In genomic region chr4:94952773-94953172, GRCm38 (mm10) we compare ENCODE assay signal across 26 mouse cellular contexts. TPM values are rescaled to one million over a fixed set of nuclear protein-coding genes. Genes with fewer than 3 reads are reported as not detected.
A peak's percentile ranks its signal among the peaks of the same experiment; 100 is the strongest.
DNase-seq lines count a peak whose midpoint lies in the region; ATAC-seq lines count a peak whose summit lies in the region.
"Had no signal": no experiment of that assay in that cellular context is flagged by ENCODE, and none has a peak within 500 bp of the region (broad histone marks: within the 10 kb centered on the region; RNA-seq: fewer than 3 reads in every experiment).

No protein-coding gene starts in this region.

- DNase-seq in thymus, postnatal 0 days (ENCODE audit: low spot score), result peak; percentile 11
- no peak for DNase-seq in thymus, postnatal 4 days
- peak; percentile 61 for DNase-seq in 416B (ENCODE audit: low read depth)
- DNase-seq in CD4-positive helper T cell, adult 2 months (ENCODE audit: low read depth, low spot score), result peak; percentile 5
- DNase-seq in cerebellum, postnatal 10 days, result no peak
- DNase-seq: adrenal gland, adult 8-10 months; adrenal gland, postnatal 14 days; adrenal gland, postnatal 36 days; B cell, adult 2 months; cerebellum, adult 11-12 months; cerebellum, adult 2 months; cerebellum, adult 9-10 months; cerebellum, postnatal 14 days; cerebellum, postnatal 36 days; forebrain, postnatal 0 days had no signal

- H3K4me1 ChIP-seq in hindbrain, embryonic 13.5 days (replicated peaks), result no peaks in the 10 kb centered on the region
- H3K4me1 ChIP-seq: embryonic facial prominence, embryonic 10.5 days; embryonic facial prominence, embryonic 12.5 days; forebrain, embryonic 13.5 days; forebrain, embryonic 15.5 days had no signal

- H3K4me3 ChIP-seq in hindbrain, embryonic 13.5 days, result no peak overlapping the region
- H3K4me3 ChIP-seq: embryonic facial prominence, embryonic 10.5 days; embryonic facial prominence, embryonic 12.5 days; forebrain, embryonic 13.5 days; forebrain, embryonic 15.5 days had no signal

- no peak overlapping the region for H3K9ac ChIP-seq in hindbrain, embryonic 13.5 days
- H3K9ac ChIP-seq: embryonic facial prominence, embryonic 12.5 days; forebrain, embryonic 13.5 days; forebrain, embryonic 15.5 days; forebrain, postnatal 0 days had no signal

- peaks cover 65% of the 10 kb centered on the region for H3K36me3 ChIP-seq in hindbrain, embryonic 13.5 days

- no peak overlapping the region for H3K4me2 ChIP-seq in hindbrain, embryonic 13.5 days
- H3K4me2 ChIP-seq: embryonic facial prominence, embryonic 12.5 days; forebrain, embryonic 13.5 days; forebrain, embryonic 15.5 days had no signal

- peak; percentile 66; the same call in 1 of the 2 replicates for ATAC-seq in common myeloid progenitor, adult 5-6 weeks (replicated peaks; ENCODE audit: low read depth, poor library complexity, severe bottlenecking)
- no peak for ATAC-seq in hindbrain, embryonic 13.5 days (ENCODE audit: low FRiP score)
- ATAC-seq: activated CD4-positive, CD25-positive, alpha-beta regulatory T cell, adult 4 months; forebrain, embryonic 13.5 days; forebrain, embryonic 15.5 days; forebrain, postnatal 0 days; Patski had no signal

- 97% methylated on average over 3 of the region's 3 CpGs for WGBS in hindbrain, embryonic 13.5 days

- H3K27ac ChIP-seq in hindbrain, embryonic 13.5 days, result no peak overlapping the region
- H3K27ac ChIP-seq: embryonic facial prominence, embryonic 10.5 days; embryonic facial prominence, embryonic 12.5 days; forebrain, embryonic 13.5 days; forebrain, embryonic 15.5 days had no signal

- H3K9me3 ChIP-seq in hindbrain, embryonic 13.5 days, result no peaks in the 10 kb centered on the region
- H3K9me3 ChIP-seq: embryonic facial prominence, embryonic 10.5 days; embryonic facial prominence, embryonic 12.5 days; forebrain, embryonic 13.5 days; forebrain, embryonic 15.5 days had no signal

- no peaks in the 10 kb centered on the region for H3K27me3 ChIP-seq in hindbrain, embryonic 13.5 days
- H3K27me3 ChIP-seq: embryonic facial prominence, embryonic 12.5 days; forebrain, embryonic 13.5 days; forebrain, embryonic 15.5 days; Patski had no signal

RNA-seq across cellular contexts. Expression of gene Eqtn, which starts 24.1 kb away (rescaled TPM):
- polyA plus RNA-seq in thymus, postnatal 0 days (2015; fragmentation: Nextera tagmentation; extraction: Ambion mirVana), result 0.12 and 0.40 TPM in 2 replicates
- total RNA-seq in common myeloid progenitor, adult 5-6 weeks (2017), result not detected in 2 replicates
- 0.28 TPM in 1 of 2 replicates, not detected in the other for polyA plus RNA-seq in hindbrain, embryonic 13.5 days (2015; fragmentation: Nextera tagmentation; extraction: Ambion mirVana)
- total RNA-seq: adrenal gland, adult 18-20 months; adrenal gland, postnatal 14 days; adrenal gland, postnatal 36 days; forebrain, postnatal 0 days had no signal
- polyA plus RNA-seq: embryonic facial prominence, embryonic 14.5 days; forebrain, embryonic 11.5 days; forebrain, postnatal 0 days; Patski had no signal

RNA-seq across cellular contexts. Expression of gene Mysm1, which starts 26.1 kb away (rescaled TPM):
- 24.5 and 34.0 TPM in 2 replicates for polyA plus RNA-seq in thymus, postnatal 0 days (2015; fragmentation: Nextera tagmentation; extraction: Ambion mirVana)
- total RNA-seq in common myeloid progenitor, adult 5-6 weeks (2017), result 50.8 and 53.1 TPM in 2 replicates
- 32.2 and 35.9 TPM in 2 replicates for polyA plus RNA-seq in hindbrain, embryonic 13.5 days (2015; fragmentation: Nextera tagmentation; extraction: Ambion mirVana)

Comparison
In these comparisons a context has a peak if more than half of its experiments do, and no peak if none do; other contexts are left out.
1. DNase-seq: peak in thymus, postnatal 0 days (single experiment), 416B (single experiment) and CD4-positive helper T cell, adult 2 months (single experiment); none in thymus, postnatal 4 days (single experiment) and cerebellum, postnatal 10 days (0 of 2).